Mouse (Mus musculus): ENCODE measurements at regions not wholly inside any gene's neighbourhood (a gene's known extent, or its start where the extent isn't known, plus 50 kb on each side); places are given as distances from the start of the nearest gene placed in this dataset.

DNA sequence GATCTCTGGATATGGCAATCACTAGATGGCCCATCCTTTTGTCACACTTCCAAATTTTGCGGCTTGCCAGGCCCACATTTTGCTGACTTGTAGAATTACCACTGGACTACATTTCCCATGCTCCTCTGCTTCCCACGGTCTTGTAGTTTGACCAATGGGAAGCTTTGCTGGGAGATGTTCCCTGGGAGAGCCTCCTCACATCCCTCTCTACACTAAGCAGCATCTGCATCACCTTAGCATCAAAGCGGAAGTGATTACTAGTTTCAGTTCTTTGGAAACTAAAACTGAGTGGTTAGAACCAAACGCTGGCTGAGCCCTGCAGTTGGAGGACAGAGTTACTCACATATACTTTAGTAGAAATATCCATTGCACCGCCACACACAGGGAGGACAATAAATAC lies 181.9 kb upstream of the Foxq1 start:
- H3K9me3 ChIP-seq (replicated peaks; ENCODE audit: insufficient read depth, low read length): no peaks in the 10 kb centered on the region
- H3K27ac ChIP-seq (ENCODE audit: control insufficient read depth, low read depth, low read length): no peak overlapping the region
- H3K4me3 ChIP-seq (ENCODE audit: control insufficient read depth in 1 of 2, insufficient read depth in 1 of 2, low read depth in 2 of 2, low read length in 2 of 2): no peak overlapping the region
- no peaks in the 10 kb centered on the region for H3K4me1 ChIP-seq (ENCODE audit: control insufficient read depth in 1 of 2, insufficient read depth in 2 of 2, low read length in 2 of 2)
- H3K79me2 ChIP-seq (ENCODE audit: control insufficient read depth, insufficient read depth, low read length, poor library complexity): no peaks in the 10 kb centered on the region
- H3K9ac ChIP-seq (ENCODE audit: control insufficient read depth, low read depth, low read length, poor library complexity, severe bottlenecking): no peak overlapping the region
- no peak for DNase-seq (ENCODE audit: low read depth, low spot score)
- no peaks in the 10 kb centered on the region for H3K27me3 ChIP-seq (ENCODE audit: control insufficient read depth in 1 of 2, insufficient read depth in 2 of 2, low read length in 2 of 2)
- TF ChIP-seq ZMIZ1 (IDR thresholded peaks at IDR 0.05; ENCODE audit: low read depth, low read length): no peak
- TF ChIP-seq GATA1 (IDR thresholded peaks at IDR 0.05; ENCODE audit: low read depth, low read length): no peak
- TF ChIP-seq MAX (IDR thresholded peaks at IDR 0.05; ENCODE audit: low read length): no peak
- TF ChIP-seq GABPA (IDR thresholded peaks at IDR 0.05; ENCODE audit: low read depth, low read length): no peak
- TF ChIP-seq ZKSCAN1 (IDR thresholded peaks at IDR 0.05; ENCODE audit: low read depth, low read length): no peak
- no peak for TF ChIP-seq MEF2A (IDR thresholded peaks at IDR 0.05; ENCODE audit: extremely low read depth, insufficient replicate concordance, low read depth, low read length, poor library complexity, severe bottlenecking)
- no peak for TF ChIP-seq CHD2 (IDR thresholded peaks at IDR 0.05; ENCODE audit: low read length)
- no peak for TF ChIP-seq KAT2A (conservative IDR thresholded peaks at IDR 0.05; ENCODE audit: low read depth, low read length)
- TF ChIP-seq MXI1 (IDR thresholded peaks at IDR 0.05; ENCODE audit: low read depth, low read length): no peak
- TF ChIP-seq SIN3A (IDR thresholded peaks at IDR 0.05; ENCODE audit: low read length): no peak
- TF ChIP-seq TBP (IDR thresholded peaks at IDR 0.05; ENCODE audit: low read depth, low read length): no peak
- TF ChIP-seq TAL1 (IDR thresholded peaks at IDR 0.05; ENCODE audit: low read length): no peak
- no peak for TF ChIP-seq SMC3 (IDR thresholded peaks at IDR 0.05; ENCODE audit: low read depth, low read length)
- no peak for TF ChIP-seq NRF1 (IDR thresholded peaks at IDR 0.05; ENCODE audit: insufficient read depth, low read depth, low read length, poor library complexity, severe bottlenecking)
- TF ChIP-seq POLR2AphosphoS2 (IDR thresholded peaks at IDR 0.05; ENCODE audit: low read length): no peak
- no peak for TF ChIP-seq POLR2AphosphoS5 (IDR thresholded peaks at IDR 0.05; ENCODE audit: borderline replicate concordance, low read depth, low read length)
- TF ChIP-seq ZNF384 (IDR thresholded peaks at IDR 0.05; ENCODE audit: low read depth, low read length): no peak
- TF ChIP-seq E2F4 (IDR thresholded peaks at IDR 0.05; ENCODE audit: borderline replicate concordance, low read depth, low read length): no peak
- H3K36me3 ChIP-seq (ENCODE audit: control insufficient read depth in 1 of 2, insufficient read depth in 2 of 2, low read length in 2 of 2): no peaks in the 10 kb centered on the region

DNA sequence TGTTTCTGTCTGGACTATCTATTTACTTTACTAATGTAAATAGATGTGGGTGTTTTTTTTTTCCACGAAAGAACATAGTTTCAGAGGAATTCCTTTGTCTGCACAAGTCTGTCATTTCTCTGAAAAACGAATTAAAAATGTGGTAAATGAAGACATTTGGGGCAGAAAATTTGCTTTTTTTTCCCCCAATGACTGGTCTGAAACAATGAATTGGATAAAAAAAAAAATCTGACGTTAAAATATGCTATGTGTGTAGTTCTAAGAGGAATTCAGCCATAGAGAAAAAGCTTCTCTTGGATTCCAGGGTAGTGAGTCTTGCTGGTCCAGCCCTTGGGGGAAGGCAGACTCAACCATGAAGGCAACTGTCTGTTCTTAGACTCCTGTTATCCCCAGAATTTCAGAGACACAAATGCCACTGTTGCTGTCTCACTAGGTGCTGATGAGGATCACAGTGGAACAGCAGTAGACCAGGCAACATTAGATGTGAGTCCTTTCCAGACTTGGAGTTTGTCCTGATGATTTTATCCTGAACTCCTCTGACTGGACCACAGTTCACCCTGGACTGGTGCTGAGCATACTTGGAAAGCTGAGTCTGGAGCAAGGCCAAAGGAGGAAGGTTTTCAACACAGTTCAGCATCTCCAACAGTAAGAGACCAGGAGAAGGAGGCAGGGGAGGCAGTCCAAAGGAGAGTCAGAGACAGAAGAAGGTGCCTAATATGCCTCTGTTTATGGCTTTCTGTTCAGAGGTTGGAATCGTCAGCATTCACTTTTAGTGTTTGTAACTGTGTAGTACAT lies 162.3 kb upstream of the Foxq1 start:
- H3K27ac ChIP-seq (ENCODE audit: control insufficient read depth, low read depth, low read length): no peak overlapping the region

More for the DNA sequence above, 162.3 kb upstream of the Foxq1 start:
- TF ChIP-seq MAX (IDR thresholded peaks at IDR 0.05; ENCODE audit: low read length) (no peak), TBP (IDR thresholded peaks at IDR 0.05; ENCODE audit: low read depth, low read length) (no peak), MYB (IDR thresholded peaks at IDR 0.05; ENCODE audit: low read depth, low read length) (no peak), GABPA (IDR thresholded peaks at IDR 0.05; ENCODE audit: low read depth, low read length) (no peak)
- Histone ChIP-seq H3K36me3 (ENCODE audit: control insufficient read depth in 1 of 2, insufficient read depth in 2 of 2, low read length in 2 of 2) (no peaks in the 10 kb centered on the region), H3K4me3 (ENCODE audit: control insufficient read depth in 1 of 2, insufficient read depth in 1 of 2, low read depth in 2 of 2, low read length in 2 of 2) (no peak overlapping the region), H3K4me1 (ENCODE audit: control insufficient read depth in 1 of 2, insufficient read depth in 2 of 2, low read length in 2 of 2) (no peaks in the 10 kb centered on the region), H3K9ac (ENCODE audit: control insufficient read depth, low read depth, low read length, poor library complexity, severe bottlenecking) (no peak overlapping the region), H3K79me2 (ENCODE audit: control insufficient read depth, insufficient read depth, low read length, poor library complexity) (no peaks in the 10 kb centered on the region), H3K27me3 (ENCODE audit: control insufficient read depth in 1 of 2, insufficient read depth in 2 of 2, low read length in 2 of 2) (no peaks in the 10 kb centered on the region), H3K9me3 (replicated peaks; ENCODE audit: insufficient read depth, low read length) (no peaks in the 10 kb centered on the region)
- no peak for DNase-seq (ENCODE audit: low read depth, low spot score)
